Mouse (Mus musculus) limb, embryonic 11.5 days (tissue): ENCODE measurements around the gene Hoxd8. TPM values are rescaled to one million over a fixed set of nuclear protein-coding genes. Genes with fewer than 3 reads are reported as not detected.

Experiments
- ATAC-seq: fragments of 200-750 bp; cut with Nextera tagmentation; 2 replicates; pipeline ENCODE4 v1.8.0; 2017; ENCODE audit warnings: low read depth; ENCODE audit not compliant: insufficient number of reproducible peaks, low FRiP score, low TSS enrichment
- DNase-seq: peaks from one replicate; pipeline ENCODE4 v3.0.0-alpha.2; 2015; ENCODE audit warnings: low spot score
- H3K27ac ChIP-seq: fragments of 300-500 bp; sonication (generic); replicated peaks from 2 replicates; pipeline ENCODE4 v1.5.1; 2014; ENCODE audit warnings: low read depth, mild to moderate bottlenecking, low read length
- H3K27me3 ChIP-seq: fragments of 300-500 bp; sonication (generic); 2 replicates; pipeline ENCODE4 v1.6.1; 2014; ENCODE audit warnings: mild to moderate bottlenecking, low read length, mixed read lengths; ENCODE audit not compliant: control insufficient read depth, insufficient read depth
- H3K36me3 ChIP-seq: fragments of 300-500 bp; sonication (generic); 2 replicates; pipeline ENCODE4 v1.6.1; 2014; ENCODE audit warnings: mild to moderate bottlenecking, low read length, moderate library complexity, mixed read lengths; ENCODE audit not compliant: control insufficient read depth, insufficient read depth
- H3K4me1 ChIP-seq: fragments of 300-500 bp; sonication (generic); 2 replicates; pipeline ENCODE4 v1.6.1; 2014; ENCODE audit warnings: low read length, mixed read lengths; ENCODE audit not compliant: control insufficient read depth, insufficient read depth
- H3K4me2 ChIP-seq: fragments of 300-500 bp; sonication (generic); 2 replicates; pipeline ENCODE4 v1.6.1; 2014; ENCODE audit warnings: low read depth, mild to moderate bottlenecking, moderate library complexity; ENCODE audit not compliant: severe bottlenecking
- H3K4me3 ChIP-seq: fragments of 300-500 bp; sonication (generic); 2 replicates; pipeline ENCODE4 v1.5.1; 2014; ENCODE audit warnings: low read depth, low read length
- H3K9ac ChIP-seq: fragments of 300-500 bp; sonication (generic); 2 replicates; pipeline ENCODE4 v1.6.1; 2014; ENCODE audit warnings: mild to moderate bottlenecking, low read length
- H3K9me3 ChIP-seq: fragments of 300-500 bp; sonication (generic); 2 replicates; pipeline ENCODE4 v1.6.1; 2016; ENCODE audit warnings: low read length; ENCODE audit not compliant: control insufficient read depth
- WGBS: fragments of 180-500 bp; shearing (Covaris S2); extraction: QIAGEN DNeasy Blood & Tissue Kit; methylation state at CpG from one replicate; pipeline ENCODE4 v1.1.7; 2014; 5-methylcytosine and 5-hydroxymethylcytosine counted together
- polyA plus RNA-seq: library from polyadenylated mRNA; unstranded; fragments of >200 nt; fragmentation: Nextera tagmentation; extraction: Ambion mirVana; gene quantifications from 2 replicates; pipeline ENCODE4 v1.2.1, GENCODE M21; 2014

Hoxd8 gene
- polyA plus RNA-seq, 1 experiment from 2014 or later: 13.1 TPM

DNA sequence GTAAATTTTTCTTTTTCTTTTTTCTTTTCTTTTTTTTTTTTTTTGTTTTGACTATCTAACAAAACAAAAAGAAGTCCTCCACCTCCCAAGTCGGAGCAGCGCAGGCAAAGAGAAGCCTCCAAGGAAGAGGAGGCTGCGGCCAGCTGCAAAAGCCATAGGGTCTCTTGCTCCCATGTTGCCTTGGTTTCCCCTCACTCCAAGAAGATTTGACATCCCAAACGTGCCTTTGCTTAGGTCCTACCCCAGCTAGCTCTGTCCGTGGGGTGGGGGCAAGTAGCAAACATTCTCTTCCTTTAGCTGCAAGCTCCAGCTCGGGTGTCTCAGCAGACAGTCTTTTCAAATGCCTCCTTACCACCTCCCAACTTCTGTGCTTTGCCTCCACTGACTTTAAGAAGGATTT is 29.4 kb downstream of the Hoxd8 start:
- Histone ChIP-seq H3K9ac (no peak overlapping the region), H3K4me1 (peaks cover 58% of the 10 kb centered on the region), H3K9me3 (no peaks in the 10 kb centered on the region), H3K4me3 (no peak overlapping the region), H3K36me3 (no peaks in the 10 kb centered on the region), H3K27me3 (peaks cover 55% of the 10 kb centered on the region), H3K4me2 (peak overlapping the region; percentile 60), H3K27ac (no peak overlapping the region)
- no peak for ATAC-seq
- WGBS: 3% methylated on average over 6 of the region's 6 CpGs
- DNase-seq: no peak

DNA sequence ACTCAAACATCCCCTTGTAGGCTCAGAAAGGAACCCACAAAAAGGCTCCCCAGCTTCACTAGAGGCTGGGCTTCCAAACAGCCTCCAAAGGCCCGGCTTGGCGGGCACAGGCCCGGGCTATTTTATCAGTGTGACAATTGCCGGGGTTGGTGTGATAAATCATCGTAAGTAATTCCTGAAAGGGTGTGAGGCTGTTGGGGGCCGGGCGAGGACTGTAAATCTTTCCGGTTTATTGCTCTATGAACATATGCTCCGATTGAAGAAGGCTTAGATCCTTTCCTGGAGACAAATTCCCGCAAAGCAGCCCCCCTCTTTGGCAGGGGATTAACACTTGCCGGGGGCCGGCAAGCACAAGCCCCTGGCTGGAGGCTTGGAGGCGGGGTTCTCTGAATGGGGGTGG is 30.0 kb downstream of the Hoxd8 start:
- ATAC-seq (no peak), DNase-seq (peak; percentile 65)
- Histone ChIP-seq H3K36me3 (no peaks in the 10 kb centered on the region), H3K9me3 (no peaks in the 10 kb centered on the region), H3K27me3 (peaks cover 61% of the 10 kb centered on the region), H3K9ac (no peak overlapping the region), H3K27ac (no peak overlapping the region), H3K4me1 (peaks cover 62% of the 10 kb centered on the region), H3K4me2 (no peak overlapping the region; the same call in 1 of the 2 replicates), H3K4me3 (no peak overlapping the region)
- 3% methylated on average over 13 of the region's 13 CpGs for WGBS

DNA sequence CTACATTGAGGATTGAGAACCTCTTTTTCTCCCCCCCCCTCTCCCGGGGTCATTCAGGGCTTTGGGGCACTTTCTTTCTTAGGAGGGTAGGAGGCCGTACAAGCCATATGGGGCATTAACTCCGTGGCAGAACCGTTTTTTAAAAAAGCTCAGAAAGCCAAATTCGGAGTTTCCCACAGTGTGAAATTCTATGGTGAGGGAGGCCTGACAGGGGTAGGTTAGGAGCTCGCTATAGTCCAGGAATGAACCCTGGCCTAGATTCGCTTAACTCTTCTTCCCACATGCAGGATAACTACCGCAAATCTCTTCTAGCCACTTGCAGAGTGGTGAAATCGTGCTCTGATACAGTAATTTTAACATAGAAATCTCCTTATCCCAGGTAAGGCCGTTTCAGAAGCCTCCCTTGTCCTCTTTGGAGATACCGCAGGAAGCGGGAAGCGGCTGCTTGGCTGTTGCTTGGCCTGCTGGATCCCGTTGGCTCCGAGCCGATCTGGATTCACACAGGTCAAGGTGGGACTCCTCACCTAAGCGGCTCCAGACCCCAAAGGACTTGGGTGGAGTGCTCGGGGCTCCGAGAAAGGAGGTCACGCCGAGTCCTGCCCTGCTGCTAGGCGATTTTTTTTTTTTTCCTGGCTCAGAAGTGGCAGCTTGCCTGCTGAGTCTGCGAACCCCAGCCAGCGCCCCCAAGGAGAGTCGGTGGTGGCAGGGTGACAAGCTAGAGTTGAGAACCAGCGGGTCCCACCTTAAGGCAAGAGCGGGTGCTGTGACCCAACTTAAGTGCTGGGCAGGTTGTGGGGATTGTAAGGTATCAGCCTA is 30.8 kb downstream of the Hoxd8 start:
- H3K27me3 ChIP-seq: peaks cover 68% of the 10 kb centered on the region
- DNase-seq: peak; percentile 65
- H3K27ac ChIP-seq: no peak overlapping the region
- H3K4me3 ChIP-seq: no peak overlapping the region
- 6% methylated on average over 27 of the region's 27 CpGs for WGBS
- H3K4me1 ChIP-seq: peaks cover 69% of the 10 kb centered on the region
- no peaks in the 10 kb centered on the region for H3K9me3 ChIP-seq
- ATAC-seq: no peak
- H3K36me3 ChIP-seq: no peaks in the 10 kb centered on the region
- peak overlapping the region; percentile 53 for H3K4me2 ChIP-seq
- H3K9ac ChIP-seq: no peak overlapping the region

GRCm38 (mm10) chr2:74735851-74736687 is 31.7 kb downstream of the Hoxd8 start:
- Histone ChIP-seq H3K9me3 (no peaks in the 10 kb centered on the region), H3K27me3 (peaks cover 71% of the 10 kb centered on the region), H3K9ac (peak overlapping the region; percentile 34; the same call in 1 of the 2 replicates), H3K27ac (no peak overlapping the region), H3K4me3 (peak overlapping the region; percentile 29), H3K4me1 (peaks cover 74% of the 10 kb centered on the region), H3K4me2 (peak overlapping the region; percentile 53), H3K36me3 (no peaks in the 10 kb centered on the region)
- WGBS: 3% methylated on average over 42 of the region's 42 CpGs
- no peak for ATAC-seq
- peak; percentile 65 for DNase-seq

DNA sequence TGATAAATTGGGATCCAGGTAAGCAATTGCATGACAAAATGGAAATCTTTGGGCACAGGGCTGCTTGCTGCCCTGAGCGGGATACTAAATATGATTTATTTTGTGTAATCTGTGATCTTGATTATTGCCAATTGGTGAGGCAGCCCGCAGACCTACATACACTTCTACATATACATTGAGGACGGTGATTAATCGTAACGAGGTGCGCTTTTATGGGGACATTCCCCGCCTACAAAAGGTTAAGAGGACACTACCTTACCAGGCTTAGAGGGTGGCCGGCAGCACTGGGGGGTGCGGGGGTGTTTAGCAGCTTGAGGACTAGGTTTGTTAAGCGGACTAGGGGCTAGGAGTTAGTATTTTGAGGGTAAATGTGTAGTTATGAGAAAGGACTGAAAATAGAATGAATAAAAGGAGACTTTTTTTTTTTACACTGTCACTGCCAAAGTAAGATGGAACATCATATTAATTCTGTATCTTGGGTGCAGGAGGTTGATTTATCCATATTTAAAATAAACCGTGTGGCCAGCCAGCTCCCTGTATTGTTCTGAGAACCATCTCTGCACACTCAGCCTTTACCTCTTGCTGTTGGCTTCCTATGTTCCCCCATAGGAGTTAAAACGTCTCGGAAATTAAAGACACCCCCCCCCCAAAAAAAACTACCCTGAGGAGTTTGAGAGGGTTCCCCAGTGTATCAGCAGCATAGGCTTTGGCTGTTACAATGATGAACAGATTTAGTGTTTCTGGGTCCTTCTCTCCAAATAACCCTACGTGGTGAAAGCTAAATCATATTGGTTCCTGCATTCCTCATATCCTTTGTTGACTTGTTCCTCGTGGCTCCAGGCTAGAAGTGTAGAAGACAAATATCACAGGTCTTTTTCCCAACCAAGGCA is 32.5 kb downstream of the Hoxd8 start:
- ATAC-seq (no peak), DNase-seq (no peak)
- Histone ChIP-seq H3K9me3 (no peaks in the 10 kb centered on the region), H3K4me1 (peaks cover 74% of the 10 kb centered on the region), H3K4me2 (peak overlapping the region; percentile 53), H3K4me3 (peak overlapping the region; percentile 29), H3K27me3 (peaks cover 67% of the 10 kb centered on the region), H3K36me3 (no peaks in the 10 kb centered on the region), H3K9ac (no peak overlapping the region; the same call in 1 of the 2 replicates), H3K27ac (no peak overlapping the region)
- 8% methylated on average over 15 of the region's 15 CpGs for WGBS

GRCm38 (mm10) chr2:74737578-74738070 is 33.2 kb downstream of the Hoxd8 start:
- peak overlapping the region; percentile 0; the same call in 1 of the 2 replicates for H3K4me2 ChIP-seq
- peak; percentile 60 for DNase-seq
- WGBS: 7% methylated on average over 7 of the region's 7 CpGs
- H3K9me3 ChIP-seq: no peaks in the 10 kb centered on the region
- no peaks in the 10 kb centered on the region for H3K36me3 ChIP-seq
- H3K27me3 ChIP-seq: peaks cover 65% of the 10 kb centered on the region
- ATAC-seq: no peak
- peaks cover 69% of the 10 kb centered on the region for H3K4me1 ChIP-seq
- H3K9ac ChIP-seq: no peak overlapping the region
- no peak overlapping the region for H3K4me3 ChIP-seq
- H3K27ac ChIP-seq: no peak overlapping the region

DNA sequence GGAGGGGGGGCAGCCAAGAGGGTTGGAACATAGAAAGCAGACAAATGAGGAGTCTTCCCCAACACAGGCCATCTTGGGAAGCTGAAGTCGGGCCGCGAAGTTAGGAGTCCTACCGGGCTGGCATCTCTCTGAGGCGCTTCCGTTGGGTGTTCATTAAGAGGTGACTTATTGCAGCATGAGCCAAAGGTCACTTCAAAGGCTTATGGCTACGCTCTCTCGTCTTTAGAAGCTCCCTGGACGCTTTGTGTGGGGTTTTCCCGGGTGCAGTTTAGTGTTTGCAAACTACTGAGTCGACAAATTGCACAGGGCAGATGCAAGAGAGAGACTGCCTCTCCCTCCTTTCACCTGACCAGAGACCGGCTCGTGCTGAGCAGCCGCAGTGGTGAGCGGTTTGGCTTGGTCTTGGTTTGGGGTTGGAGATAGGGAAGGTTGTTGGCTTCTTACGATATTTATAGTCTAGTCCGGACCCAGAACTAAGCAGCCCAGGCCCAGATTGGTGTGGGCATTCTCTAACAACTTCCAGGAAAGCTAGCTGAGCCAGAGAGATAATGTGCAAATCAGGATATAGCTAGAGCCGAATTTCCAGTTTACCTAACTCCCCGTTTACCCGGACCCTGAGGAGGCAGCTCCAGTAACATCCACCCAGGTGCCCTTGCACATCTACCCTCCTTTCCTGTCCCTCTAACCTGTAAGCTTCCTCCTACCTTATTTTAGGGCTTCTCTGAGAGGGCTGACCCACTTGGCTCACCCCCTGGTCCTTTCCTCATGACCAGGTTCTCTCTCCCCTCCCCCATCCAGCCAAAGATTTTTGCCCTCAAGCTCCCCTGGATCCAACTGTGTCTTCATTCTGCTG is 34.4 kb downstream of the Hoxd8 start:
- under 1% methylated on average over 20 of the region's 20 CpGs for WGBS
- H3K27ac ChIP-seq: no peak overlapping the region
- no peaks in the 10 kb centered on the region for H3K9me3 ChIP-seq
- no peaks in the 10 kb centered on the region for H3K36me3 ChIP-seq
- no peak overlapping the region for H3K4me2 ChIP-seq
- no peak overlapping the region for H3K4me3 ChIP-seq
- peaks cover 71% of the 10 kb centered on the region for H3K27me3 ChIP-seq
- no peak overlapping the region for H3K9ac ChIP-seq
- ATAC-seq (no peak), DNase-seq (no peak)
- peaks cover 60% of the 10 kb centered on the region for H3K4me1 ChIP-seq
